Mouse (Mus musculus): Measurements from ENCODE around the gene Tmem62. TPM values are rescaled to one million over a fixed set of nuclear protein-coding genes. Genes with fewer than 3 reads are reported as not detected.
"Not testable (repeated sequence)": the region's sequence is repeated elsewhere in the genome, so short reads cannot be mapped to it uniquely, and the experiment has no call there.

Tmem62 gene
- polyA plus RNA-seq, 1 experiment from 2014 or later = 14.6 TPM

DNA sequence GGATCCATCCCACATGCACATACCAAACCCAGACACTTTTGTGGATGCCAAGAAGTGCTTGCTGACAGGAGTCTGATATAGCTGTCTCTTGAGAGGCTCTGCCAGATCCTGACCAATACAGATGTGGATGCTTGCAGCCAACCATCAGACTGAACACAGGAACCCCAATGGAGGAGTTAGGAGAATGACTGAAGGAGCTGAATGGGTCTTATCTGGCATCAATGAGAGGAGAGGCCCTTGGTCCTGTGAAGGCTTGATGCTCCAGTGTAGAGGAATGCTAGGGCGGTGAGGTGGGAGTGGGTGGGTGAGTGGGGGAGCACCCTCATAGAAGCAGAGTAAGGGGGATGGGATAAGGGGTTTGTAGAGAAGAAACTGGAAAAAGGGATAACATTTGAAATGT is 62.0 kb downstream of the Tmem62 start:
- not testable (repeated sequence) for H3K4me2 ChIP-seq; H3K27me3 ChIP-seq (replicated peaks); H3K27ac ChIP-seq; H3K9me3 ChIP-seq; H3K4me1 ChIP-seq; H3K4me3 ChIP-seq; H3K9ac ChIP-seq; ATAC-seq (replicated peaks); H3K36me3 ChIP-seq (replicated peaks)
- WGBS = 95% methylated on average over 1 of the region's 1 CpGs

DNA sequence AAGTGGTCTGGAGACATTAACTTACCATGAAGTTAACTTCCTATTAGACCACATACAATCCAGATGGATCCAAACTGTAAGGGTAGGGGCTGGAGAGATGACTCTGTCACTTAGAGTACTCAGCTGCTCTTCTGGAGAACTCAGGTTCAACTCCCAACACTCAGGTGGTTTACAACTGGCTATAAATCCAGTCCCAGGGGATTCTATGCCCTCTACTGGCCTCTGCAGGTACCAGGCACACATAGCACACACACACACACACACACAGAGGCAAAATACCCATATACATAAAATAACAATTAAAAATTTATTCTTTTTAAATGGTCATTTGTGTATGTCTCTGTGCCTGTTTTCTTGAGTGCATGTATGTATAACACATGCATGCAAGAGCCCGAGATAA is 62.6 kb downstream of the Tmem62 start:
- 86% methylated on average over 1 of the region's 1 CpGs for WGBS
- no peak overlapping the region for H3K4me3 ChIP-seq
- no peak overlapping the region for H3K27ac ChIP-seq
- no peaks in the 10 kb centered on the region for H3K4me1 ChIP-seq
- no peak overlapping the region for H3K9ac ChIP-seq
- no peak for ATAC-seq (replicated peaks)
- H3K27me3 ChIP-seq (replicated peaks) = no peaks in the 10 kb centered on the region
- H3K36me3 ChIP-seq (replicated peaks) = no peaks in the 10 kb centered on the region
- no peak overlapping the region for H3K4me2 ChIP-seq
- no peaks in the 10 kb centered on the region for H3K9me3 ChIP-seq

DNA sequence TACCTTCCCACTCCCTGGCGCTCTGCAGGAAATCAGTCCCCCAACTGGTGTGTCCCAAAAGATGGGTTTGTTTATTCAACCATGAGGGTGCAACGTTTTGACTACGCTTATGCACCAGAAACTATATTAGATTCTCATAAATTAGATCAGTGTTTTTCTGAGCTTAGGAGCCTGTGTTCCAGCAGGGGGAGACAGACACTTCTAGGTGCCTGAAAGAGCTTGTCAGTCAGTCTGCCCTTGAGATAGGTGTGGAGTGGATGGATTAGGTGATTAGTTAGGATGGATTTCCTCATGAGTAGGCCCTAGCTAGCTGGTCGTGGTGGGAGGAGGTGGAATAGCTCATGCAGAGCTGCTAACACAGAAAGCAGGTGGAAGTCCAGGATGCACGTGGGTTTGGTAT is 64.3 kb downstream of the Tmem62 start:
- Histone ChIP-seq H3K4me1 (no peaks in the 10 kb centered on the region), H3K9ac (no peak overlapping the region), H3K36me3 (replicated peaks) (no peaks in the 10 kb centered on the region), H3K27me3 (replicated peaks) (no peaks in the 10 kb centered on the region), H3K4me2 (no peak overlapping the region), H3K4me3 (no peak overlapping the region), H3K27ac (no peak overlapping the region), H3K9me3 (no peaks in the 10 kb centered on the region)
- WGBS = 53% methylated on average over 5 of the region's 5 CpGs
- no peak for ATAC-seq (replicated peaks)

GRCm38 (mm10) chr2:121045653-121046052 is 68.8 kb downstream of the Tmem62 start:
- Histone ChIP-seq H3K27ac (no peak overlapping the region), H3K9ac (no peak overlapping the region), H3K4me3 (no peak overlapping the region), H3K9me3 (no peaks in the 10 kb centered on the region), H3K36me3 (replicated peaks) (no peaks in the 10 kb centered on the region), H3K27me3 (replicated peaks) (no peaks in the 10 kb centered on the region), H3K4me2 (no peak overlapping the region), H3K4me1 (no peaks in the 10 kb centered on the region)
- ATAC-seq (replicated peaks) = no peak
- WGBS = 72% methylated on average over 4 of the region's 4 CpGs

GRCm38 (mm10) chr2:121052176-121052575 is 75.4 kb downstream of the Tmem62 start:
- Histone ChIP-seq H3K36me3 (replicated peaks) (no peaks in the 10 kb centered on the region), H3K4me3 (no peak overlapping the region), H3K27ac (no peak overlapping the region), H3K27me3 (replicated peaks) (no peaks in the 10 kb centered on the region), H3K4me1 (no peaks in the 10 kb centered on the region), H3K9me3 (no peaks in the 10 kb centered on the region), H3K9ac (no peak overlapping the region), H3K4me2 (no peak overlapping the region)
- 87% methylated on average over 5 of the region's 5 CpGs for WGBS
- no peak for ATAC-seq (replicated peaks)

DNA sequence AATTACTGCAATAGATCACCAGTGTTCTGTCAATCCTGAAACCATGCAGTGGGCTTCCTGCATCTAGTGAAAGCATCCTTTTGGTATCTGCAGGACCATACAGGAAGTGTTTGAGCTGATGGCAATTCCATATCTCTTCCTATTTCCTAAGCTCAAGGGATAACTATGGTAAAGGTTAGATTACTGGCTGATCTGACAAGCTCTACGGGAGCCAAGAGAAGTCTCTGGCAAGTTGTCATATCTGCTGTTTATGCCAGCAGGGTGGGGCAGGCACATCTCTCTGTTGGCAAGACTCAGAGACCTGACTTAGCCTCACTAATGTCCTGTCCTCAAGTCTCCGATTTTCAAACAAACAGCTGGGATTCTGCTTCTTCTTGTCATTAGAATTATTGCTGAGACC is 77.2 kb downstream of the Tmem62 start:
- Histone ChIP-seq H3K4me3 (no peak overlapping the region), H3K27ac (no peak overlapping the region), H3K36me3 (replicated peaks) (no peaks in the 10 kb centered on the region), H3K4me1 (no peaks in the 10 kb centered on the region), H3K9ac (no peak overlapping the region), H3K27me3 (replicated peaks) (no peaks in the 10 kb centered on the region), H3K9me3 (no peaks in the 10 kb centered on the region), H3K4me2 (no peak overlapping the region)
- ATAC-seq (replicated peaks) = no peak
- 86% methylated on average over 2 of the region's 2 CpGs for WGBS

DNA sequence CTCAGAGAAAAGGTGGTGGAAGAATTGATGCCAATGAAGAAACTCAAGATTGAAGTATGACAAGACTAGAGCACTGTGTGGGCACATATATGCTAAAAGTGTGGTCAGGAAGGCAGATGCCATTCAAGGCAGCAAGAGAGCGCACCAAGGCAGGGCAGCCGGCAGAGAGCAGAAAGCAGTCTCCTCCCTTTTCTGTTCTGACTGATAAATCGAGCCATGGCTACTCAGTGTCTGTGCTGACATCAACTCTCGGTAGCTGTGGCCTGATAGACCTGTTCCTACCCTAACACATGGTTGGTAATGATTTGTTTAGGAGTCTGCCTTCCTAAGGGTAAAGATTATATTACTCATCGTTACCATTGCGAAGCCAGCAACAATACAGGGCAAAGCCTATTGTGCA is 79.1 kb downstream of the Tmem62 start:
- Histone ChIP-seq H3K4me1 (no peaks in the 10 kb centered on the region), H3K4me3 (no peak overlapping the region), H3K9me3 (no peaks in the 10 kb centered on the region), H3K36me3 (replicated peaks) (no peaks in the 10 kb centered on the region), H3K27ac (no peak overlapping the region), H3K27me3 (replicated peaks) (no peaks in the 10 kb centered on the region), H3K4me2 (no peak overlapping the region), H3K9ac (no peak overlapping the region)
- WGBS = 90% methylated on average over 6 of the region's 6 CpGs
- no peak for ATAC-seq (replicated peaks)

Small RNAs within 50 kb of the gene (microRNA-seq; reads per million reads assigned to microRNA genes)
- not detected for gene Gm44325

Other genes with a start within 250 kb of the Tmem62 start
- gene Cdan1, start 126.9 kb upstream of the Tmem62 start, polyA plus RNA-seq (2015; fragmentation: Nextera tagmentation; extraction: Ambion mirVana) = 7.0 and 9.1 TPM in 2 replicates
- 12.3 and 12.6 TPM in 2 replicates for gene Ttbk2, start 126.4 kb upstream of the Tmem62 start, polyA plus RNA-seq (2015; fragmentation: Nextera tagmentation; extraction: Ambion mirVana)
- gene Ubr1, start 6.3 kb upstream of the Tmem62 start, polyA plus RNA-seq (2015; fragmentation: Nextera tagmentation; extraction: Ambion mirVana) = 33.5 and 38.5 TPM in 2 replicates
- gene Ccndbp1, start 31.4 kb downstream of the Tmem62 start, polyA plus RNA-seq (2015; fragmentation: Nextera tagmentation; extraction: Ambion mirVana) = 77.7 and 79.4 TPM in 2 replicates
- 0.32 and 0.44 TPM in 2 replicates for gene Epb42, start 60.1 kb downstream of the Tmem62 start, polyA plus RNA-seq (2015; fragmentation: Nextera tagmentation; extraction: Ambion mirVana)
- gene Tgm5, start 108.8 kb downstream of the Tmem62 start, polyA plus RNA-seq (2015; fragmentation: Nextera tagmentation; extraction: Ambion mirVana) = not detected in 2 replicates
- gene Tgm7, start 132.8 kb downstream of the Tmem62 start, polyA plus RNA-seq (2015; fragmentation: Nextera tagmentation; extraction: Ambion mirVana) = not detected in 2 replicates
- 32.1 and 32.4 TPM in 2 replicates for gene Adal, start 163.4 kb downstream of the Tmem62 start, polyA plus RNA-seq (2015; fragmentation: Nextera tagmentation; extraction: Ambion mirVana)
- 21.7 and 23.1 TPM in 2 replicates for gene Lcmt2, start 163.6 kb downstream of the Tmem62 start, polyA plus RNA-seq (2015; fragmentation: Nextera tagmentation; extraction: Ambion mirVana)
- 54.6 and 56.9 TPM in 2 replicates for gene Tubgcp4, start 193.6 kb downstream of the Tmem62 start, polyA plus RNA-seq (2015; fragmentation: Nextera tagmentation; extraction: Ambion mirVana)
- 7.0 and 7.1 TPM in 2 replicates for gene Zscan29, start 194.1 kb downstream of the Tmem62 start, polyA plus RNA-seq (2015; fragmentation: Nextera tagmentation; extraction: Ambion mirVana)